Mouse (Mus musculus) left cerebral cortex, adult 2 months (tissue): ENCODE data around the gene Ptprm. TPM values are rescaled to one million over a fixed set of nuclear protein-coding genes. Genes with fewer than 3 reads are reported as not detected.

Experiments
- DNase-seq, 2 experiments: peaks; one replicate each; pipeline ENCODE4 v3.0.0; 2021 to 2022; ENCODE audit warnings: low spot score in 2 of 2, mixed read lengths in 1 of 2; ENCODE audit errors: extremely low spot score in 1 of 2
- H3K27ac ChIP-seq: fragments of 200-600 bp; 2 replicates; pipeline ENCODE4 v1.8.1; 2022
- H3K4me3 ChIP-seq: fragments of 200-600 bp; 2 replicates; pipeline ENCODE4 v1.8.1; 2022
- CTCF ChIP-seq: fragments of 200-600 bp; IDR thresholded peaks from 2 replicates; pipeline ENCODE4 v1.8.1; 2022; ENCODE audit warnings: antibody characterized with exemption, mild to moderate bottlenecking, moderate library complexity
- intact Hi-C: fragments of 180-260 bp; cut with DNase I; formaldehyde crosslinking; loops from one replicate; pipeline ENCODE4 v1.15.1; 2025
- total RNA-seq, 2 experiments: library from RNA; stranded (reverse); gene quantifications; 2 replicates each; pipeline ENCODE4 v1.2.3; 2021

The Ptprm gene
- total RNA-seq, 2 experiments from 2014 or later = 37.6 to 42.5 TPM

DNA sequence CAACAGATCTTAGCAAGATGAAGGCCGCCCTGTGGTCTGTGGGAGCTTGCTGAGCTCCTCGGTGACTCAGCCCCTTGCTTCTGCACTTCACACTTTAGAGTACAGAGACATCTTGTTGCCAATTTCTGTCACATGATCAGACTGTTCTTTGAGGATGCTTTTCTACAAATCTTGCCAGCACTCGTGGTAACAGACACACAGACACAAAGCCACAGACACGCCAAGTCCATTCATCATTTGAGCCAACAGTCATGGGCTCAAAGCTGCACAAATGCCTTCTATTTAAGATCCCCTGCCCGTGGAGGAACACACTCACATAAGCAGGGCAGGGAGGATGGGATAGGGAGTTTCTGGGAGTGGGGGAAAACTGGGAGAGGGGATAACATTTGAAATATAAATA is 230.0 kb downstream of the Ptprm start:
- intact Hi-C loops = loop anchor here (5.0 kb wide), 1 partner anchor 112 kb away; no protein-coding TSS in a partner anchor
- DNase-seq = no peak
- Histone ChIP-seq H3K27ac (no peak overlapping the region), H3K4me3 (no peak overlapping the region)
- TF ChIP-seq CTCF = no peak

DNA sequence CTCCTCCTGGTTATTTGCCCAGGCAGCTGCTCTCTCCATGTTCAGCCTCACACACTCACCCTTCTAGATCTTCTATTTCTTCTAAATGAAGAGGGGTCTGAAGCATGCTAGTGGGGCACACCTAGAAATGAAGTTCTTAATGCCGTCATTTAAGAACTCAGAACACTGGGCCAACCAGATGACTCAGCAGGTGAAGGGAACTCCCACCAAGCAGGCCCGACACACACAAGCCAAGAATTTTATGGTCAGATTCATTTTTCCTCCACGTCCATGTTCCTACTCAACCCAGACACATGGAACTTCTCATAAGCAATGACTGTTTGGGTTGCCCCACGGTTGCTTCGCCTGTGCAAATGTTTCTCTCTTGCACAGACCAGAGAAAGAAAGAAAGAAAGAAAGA is 230.5 kb downstream of the Ptprm start:
- intact Hi-C loops = loop anchor here (5.0 kb wide), 1 partner anchor 111 kb away; no protein-coding TSS in a partner anchor
- no peak for DNase-seq
- TF ChIP-seq CTCF = no peak
- Histone ChIP-seq H3K4me3 (no peak overlapping the region), H3K27ac (no peak overlapping the region)

DNA sequence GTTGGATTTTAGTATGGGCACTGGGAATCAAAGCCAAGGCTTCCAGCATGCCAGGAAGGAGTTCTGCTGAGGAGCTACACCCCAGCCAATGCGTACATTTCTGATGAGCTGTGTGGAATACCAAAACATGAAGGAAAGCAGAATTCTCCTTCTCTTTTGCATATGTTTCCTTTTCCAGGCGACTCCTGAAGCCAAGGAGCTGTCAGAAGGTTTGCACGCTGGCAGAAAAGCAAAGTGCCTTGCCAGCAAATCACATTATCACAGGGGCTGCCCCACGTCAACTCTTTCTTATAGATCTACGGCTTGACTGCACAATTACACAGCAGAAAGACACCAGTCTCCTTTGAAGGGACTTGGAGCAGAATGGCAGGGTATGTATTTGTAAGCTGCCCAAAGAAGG is 233.4 kb downstream of the Ptprm start:
- no peak for DNase-seq
- intact Hi-C loops = loop anchor here (5.0 kb wide), 1 partner anchor 109 kb away; no protein-coding TSS in a partner anchor
- no peak overlapping the region for H3K4me3 ChIP-seq
- no peak for TF ChIP-seq CTCF
- H3K27ac ChIP-seq = no peak overlapping the region

DNA sequence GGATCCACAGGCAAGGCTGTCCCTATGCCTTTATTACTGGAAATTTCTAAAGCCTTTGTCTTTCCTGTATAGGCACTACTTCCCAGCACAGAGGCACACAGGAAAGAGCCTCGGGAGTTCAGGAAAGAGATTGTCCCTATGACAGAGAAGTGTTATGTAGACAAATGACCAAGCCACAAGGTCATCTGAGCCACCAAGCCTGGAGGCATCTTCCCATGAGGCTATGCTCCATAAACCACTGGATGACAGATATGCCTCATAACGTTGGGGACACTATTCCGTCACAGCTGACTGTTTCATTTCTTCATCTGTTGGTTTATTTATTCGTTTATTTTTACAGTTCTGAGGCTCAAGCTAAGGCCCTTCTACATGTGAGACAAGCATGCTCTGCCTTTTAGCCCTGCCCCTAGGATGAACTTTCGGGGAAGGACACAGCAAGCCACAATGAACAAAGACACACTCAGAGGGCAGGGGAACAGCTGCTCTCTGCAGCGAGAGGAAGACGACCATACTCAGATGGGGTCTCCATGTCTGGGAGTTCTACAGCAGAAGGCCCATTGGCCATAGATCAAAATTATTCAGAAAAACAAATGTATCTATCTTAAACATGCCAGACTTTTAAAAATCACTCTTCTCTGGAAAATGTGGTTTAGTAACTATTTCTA is 235.4 kb downstream of the Ptprm start:
- Histone ChIP-seq H3K4me3 (no peak overlapping the region), H3K27ac (no peak overlapping the region)
- DNase-seq = no peak
- intact Hi-C loops = no loop called here
- no peak for TF ChIP-seq CTCF

DNA sequence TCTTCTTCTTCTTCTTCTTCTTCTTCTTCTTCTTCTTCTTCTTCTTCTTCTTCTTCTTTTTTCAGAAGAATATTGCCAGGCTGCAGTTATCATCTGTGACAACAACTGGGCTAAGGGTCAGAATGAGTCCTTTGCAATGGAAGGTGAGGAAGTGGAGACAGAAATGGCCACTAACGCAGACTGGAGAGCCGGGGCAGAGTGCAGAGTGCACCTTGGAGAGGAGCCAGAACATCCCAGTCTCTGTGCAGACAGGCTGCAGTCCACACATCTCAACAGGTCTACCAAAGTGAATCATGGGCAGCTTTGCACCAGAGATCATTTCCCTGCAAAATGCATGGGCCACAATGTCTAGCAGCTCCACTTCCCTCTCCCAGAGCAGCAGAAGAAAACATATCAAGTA is 239.4 kb downstream of the Ptprm start:
- no peak for TF ChIP-seq CTCF
- intact Hi-C loops = no loop called here
- no peak overlapping the region for H3K4me3 ChIP-seq
- no peak overlapping the region for H3K27ac ChIP-seq
- DNase-seq = no peak

DNA sequence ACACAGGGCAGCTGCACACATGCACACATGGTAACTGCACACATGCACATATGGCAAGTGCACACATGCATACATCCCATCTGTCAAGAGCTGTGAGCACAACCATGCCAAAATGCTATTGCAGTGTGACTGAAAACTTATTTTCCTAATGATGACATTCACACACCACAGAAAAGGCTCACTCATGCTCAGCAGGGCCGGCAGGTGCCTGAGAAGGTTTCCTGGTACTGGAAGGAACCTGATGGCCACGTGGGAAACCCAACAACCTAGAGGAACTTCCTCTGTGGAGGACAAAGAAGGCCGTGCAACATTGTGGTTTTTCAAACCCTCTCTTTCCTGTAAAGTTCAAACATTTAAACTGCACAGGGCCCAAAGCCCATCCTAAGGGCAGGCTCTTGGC is 241.6 kb downstream of the Ptprm start:
- Histone ChIP-seq H3K4me3 (no peak overlapping the region), H3K27ac (no peak overlapping the region)
- TF ChIP-seq CTCF = no peak
- intact Hi-C loops = no loop called here
- no peak for DNase-seq

DNA sequence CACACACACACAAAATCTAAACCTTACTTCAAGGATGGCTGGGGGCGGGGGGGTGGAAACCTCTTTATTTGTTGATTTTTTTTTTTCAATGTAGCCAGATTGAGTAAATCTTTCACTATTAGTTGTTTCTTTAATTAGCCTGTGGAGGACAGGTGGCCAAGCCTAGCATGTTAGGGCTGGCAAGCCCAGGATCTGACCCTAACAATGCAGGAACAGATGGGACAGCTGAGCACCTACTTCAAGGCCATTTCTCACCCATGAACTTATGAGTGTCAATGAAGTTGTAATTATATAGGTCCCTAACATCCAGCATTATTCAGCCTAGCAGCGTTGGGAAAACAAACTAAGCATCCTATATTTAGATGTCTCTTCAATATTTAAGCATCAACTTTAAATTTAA is 248.1 kb downstream of the Ptprm start:
- no peak for TF ChIP-seq CTCF
- no peak for DNase-seq
- no peak overlapping the region for H3K27ac ChIP-seq
- no peak overlapping the region for H3K4me3 ChIP-seq
- intact Hi-C loops = no loop called here

DNA sequence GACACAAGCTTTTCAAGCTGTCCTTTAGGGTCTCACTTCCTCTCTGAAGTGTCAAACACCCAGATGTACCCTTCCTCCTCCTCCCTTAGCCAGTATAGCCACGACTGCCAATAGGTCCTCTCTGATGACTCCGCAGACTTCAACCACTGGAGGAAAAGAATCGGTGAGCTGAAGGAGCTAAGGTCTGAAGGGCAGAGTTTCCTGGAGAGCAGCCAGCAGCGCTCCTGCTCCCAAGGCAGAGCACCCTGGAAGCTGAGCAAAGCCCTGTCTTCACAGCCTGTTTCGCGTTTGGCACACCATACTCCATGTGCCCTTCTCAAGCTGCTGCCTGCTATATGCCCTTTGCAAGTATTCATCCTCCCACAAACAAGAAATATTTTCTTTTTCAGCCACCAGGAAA is 252.2 kb downstream of the Ptprm start:
- no peak overlapping the region for H3K27ac ChIP-seq
- no peak for DNase-seq
- no peak overlapping the region for H3K4me3 ChIP-seq
- intact Hi-C loops = no loop called here
- no peak for TF ChIP-seq CTCF

DNA sequence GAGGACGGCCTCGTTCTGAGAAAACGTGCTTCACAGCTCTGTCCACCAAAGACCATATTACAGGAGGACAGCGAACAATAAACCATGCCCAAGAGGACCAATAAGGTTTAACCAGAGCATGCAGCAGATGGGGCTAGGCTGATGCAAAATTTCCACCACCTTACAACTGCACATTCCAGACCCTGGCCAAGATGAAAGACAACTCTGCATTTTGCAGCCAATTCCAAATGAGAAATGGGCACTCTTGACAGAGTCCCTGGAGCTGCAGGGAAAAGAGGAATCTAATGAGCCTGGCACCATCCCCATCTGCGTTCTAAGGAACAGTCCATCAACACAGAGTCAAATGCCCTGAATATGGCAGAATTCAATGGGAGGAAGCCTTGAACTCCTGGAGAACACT is 263.3 kb downstream of the Ptprm start:
- Histone ChIP-seq H3K4me3 (no peak overlapping the region), H3K27ac (no peak overlapping the region)
- intact Hi-C loops = no loop called here
- TF ChIP-seq CTCF = no peak
- DNase-seq = no peak

DNA sequence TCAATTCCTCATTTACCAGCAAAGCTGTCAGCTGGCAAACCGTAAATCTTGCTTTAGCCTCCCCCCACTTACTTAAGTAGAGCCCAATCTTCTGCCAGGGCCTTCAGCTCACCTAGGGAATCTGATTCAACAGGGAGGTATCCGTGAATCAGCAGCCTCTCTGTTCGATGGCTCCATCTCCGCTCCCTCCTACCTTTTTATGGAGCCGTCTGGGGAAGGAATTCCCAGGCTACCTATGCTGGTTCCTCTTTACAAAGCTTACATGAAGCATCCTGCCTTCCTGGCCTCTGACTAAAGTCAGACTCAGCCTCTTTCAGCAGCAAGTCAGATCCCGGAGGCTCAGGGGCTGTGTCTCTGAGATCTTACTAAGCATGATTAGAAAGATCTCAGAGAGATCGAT is 264.1 kb downstream of the Ptprm start:
- no peak for DNase-seq
- TF ChIP-seq CTCF = no peak
- H3K27ac ChIP-seq = no peak overlapping the region
- intact Hi-C loops = no loop called here
- no peak overlapping the region for H3K4me3 ChIP-seq

DNA sequence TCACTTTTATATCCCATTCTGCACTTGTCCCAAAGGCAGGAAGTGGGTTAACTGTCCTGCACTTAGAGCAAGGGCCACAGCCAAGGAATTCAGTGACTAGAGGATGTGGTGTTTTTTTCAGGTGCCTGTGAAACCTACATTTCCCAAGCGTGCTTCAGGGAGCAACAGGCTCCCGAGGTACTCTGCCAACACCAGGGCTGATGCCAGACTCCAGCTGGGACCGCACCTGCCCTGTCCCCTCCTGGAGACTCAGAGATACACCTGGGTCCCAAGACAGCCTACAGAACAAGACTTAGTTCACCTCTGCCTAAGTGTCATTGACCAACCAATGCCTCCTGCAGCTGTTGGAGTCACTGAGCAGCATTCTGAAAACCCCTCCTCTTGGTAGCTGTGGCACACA is 264.6 kb downstream of the Ptprm start:
- intact Hi-C loops = no loop called here

DNA sequence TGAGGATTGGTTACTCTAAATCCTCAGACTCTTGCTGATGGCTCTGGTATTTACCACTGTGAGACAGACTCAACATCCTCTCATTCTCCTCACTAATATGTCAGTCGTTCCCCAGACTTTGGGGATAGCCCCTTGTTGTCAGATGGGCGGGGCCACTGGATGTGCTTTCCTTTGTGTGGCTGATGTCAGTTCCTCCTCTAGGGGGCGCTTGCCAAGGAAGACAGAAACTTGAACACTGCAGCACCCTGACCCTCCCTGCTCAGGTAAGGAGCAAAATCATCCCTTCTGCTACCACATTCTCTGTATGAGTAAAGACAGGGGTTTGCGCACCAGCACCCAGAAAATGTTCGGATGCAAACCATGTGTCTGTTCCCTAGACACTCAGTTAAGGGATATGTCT is 266.7 kb downstream of the Ptprm start:
- no peak overlapping the region for H3K4me3 ChIP-seq
- DNase-seq = no peak
- H3K27ac ChIP-seq = no peak overlapping the region
- peak; percentile 44 for TF ChIP-seq CTCF
- intact Hi-C loops = no loop called here

More for the DNA sequence above, 264.6 kb downstream of the Ptprm start:
- TF ChIP-seq CTCF = no peak
- H3K4me3 ChIP-seq = no peak overlapping the region
- DNase-seq = no peak
- H3K27ac ChIP-seq = no peak overlapping the region

DNA sequence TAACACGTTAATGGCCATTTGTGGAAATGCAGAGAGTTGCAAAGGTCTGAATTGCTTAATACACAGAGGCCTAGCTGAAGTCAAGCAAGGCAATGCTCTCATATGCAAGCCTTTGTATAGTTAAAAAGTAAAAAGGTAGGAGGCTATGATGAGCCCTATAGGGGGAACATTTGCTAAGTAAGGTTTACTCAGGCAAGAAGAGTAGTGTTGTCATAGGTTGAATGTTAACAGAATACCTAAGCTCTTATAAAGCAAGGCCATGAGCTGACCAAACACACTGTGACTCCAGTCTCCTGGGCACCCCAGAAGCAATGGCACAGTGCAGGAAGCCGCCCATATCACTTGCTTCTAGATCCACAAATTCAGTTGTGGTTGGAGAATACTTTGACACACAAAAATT is 267.4 kb downstream of the Ptprm start:
- intact Hi-C loops = no loop called here
- H3K27ac ChIP-seq = no peak overlapping the region
- no peak for TF ChIP-seq CTCF

DNA sequence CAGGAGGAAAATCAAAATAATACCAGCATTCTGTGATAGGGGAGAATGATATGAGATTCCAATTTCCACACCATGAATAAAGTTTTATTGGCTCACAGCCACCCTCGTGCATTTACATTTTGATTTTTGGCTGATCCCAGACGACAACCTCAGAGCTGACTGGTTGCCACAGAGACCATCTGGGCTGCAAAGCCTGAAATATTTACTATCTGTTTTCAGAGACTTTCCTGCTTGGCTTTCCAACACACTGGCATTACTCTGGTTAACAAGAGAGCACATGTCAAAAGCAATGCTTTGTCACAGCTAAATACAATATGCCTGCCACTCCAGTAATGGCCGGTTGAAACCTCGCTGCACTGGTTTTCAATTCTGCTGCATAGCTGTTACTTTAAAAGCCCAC is 269.8 kb downstream of the Ptprm start:
- no peak for DNase-seq
- TF ChIP-seq CTCF = no peak
- intact Hi-C loops = no loop called here
- Histone ChIP-seq H3K4me3 (no peak overlapping the region), H3K27ac (no peak overlapping the region)

More for the DNA sequence above, 267.4 kb downstream of the Ptprm start:
- DNase-seq = no peak
- H3K4me3 ChIP-seq = no peak overlapping the region
